Mouse (Mus musculus): ENCODE data around the gene Cela2a. TPM values are rescaled to one million over a fixed set of nuclear protein-coding genes. Genes with fewer than 3 reads are reported as not detected.

Gene Cela2a
- total RNA-seq, 2 experiments from 2014 or later = not detected

GRCm38 (mm10) chr4:141816267-141816666 is 9.7 kb downstream of the Cela2a start:
- TF ChIP-seq CTCF (IDR thresholded peaks at IDR 0.05) = no peak
- Histone ChIP-seq H3K27ac (no peak overlapping the region), H3K4me3 (no peak overlapping the region)
- intact Hi-C loops (cut with DNase I) = no loop called here
- no peak for DNase-seq

DNA sequence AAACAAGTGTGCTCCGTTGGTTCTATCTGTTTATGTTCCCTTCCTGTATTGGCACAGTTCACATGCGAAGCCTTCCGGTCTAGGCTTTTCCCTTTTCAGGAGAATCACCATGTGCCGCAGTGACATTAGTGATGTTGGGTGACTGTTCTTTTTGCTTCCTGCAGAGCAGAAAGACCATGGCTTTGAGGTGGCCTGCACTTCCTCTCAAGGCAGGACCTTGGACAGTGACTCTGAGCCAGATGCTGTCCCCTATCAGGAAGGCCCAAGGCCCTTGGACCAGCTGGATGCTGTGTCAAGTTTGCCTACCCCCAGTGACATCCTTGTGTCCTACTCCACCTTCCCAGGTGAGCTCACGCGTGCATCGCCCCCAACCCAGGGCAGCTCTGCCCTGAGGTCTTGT is 14.6 kb downstream of the Cela2a start:
- no peak overlapping the region for H3K4me3 ChIP-seq
- no peak overlapping the region for H3K27ac ChIP-seq
- TF ChIP-seq CTCF (IDR thresholded peaks at IDR 0.05) = no peak
- intact Hi-C loops (cut with DNase I) = loop anchor here (2.0 to 5.0 kb wide), 2 partner anchors 41 to 146 kb away; no protein-coding TSS in a partner anchor
- no peak for DNase-seq

- DNase-seq = no peak
- no peak for TF ChIP-seq CTCF (IDR thresholded peaks at IDR 0.05)
- intact Hi-C loops (cut with DNase I) = loop anchor here (2.0 to 5.0 kb wide), 2 partner anchors 42 to 146 kb away; no protein-coding TSS in a partner anchor
- H3K27ac ChIP-seq = no peak overlapping the region
- H3K4me3 ChIP-seq = no peak overlapping the region
Measured at GRCm38 (mm10) chr4:141810975-141811374, 15.0 kb downstream of the Cela2a start.

GRCm38 (mm10) chr4:141809850-141810464 is 16.0 kb downstream of the Cela2a start:
- intact Hi-C loops (cut with DNase I) = loop anchor here (2.0 to 5.0 kb wide), 2 partner anchors 43 to 147 kb away; no protein-coding TSS in a partner anchor
- DNase-seq = peak; percentile 42
- peak; percentile 52 for TF ChIP-seq CTCF (IDR thresholded peaks at IDR 0.05)
- H3K4me3 ChIP-seq = no peak overlapping the region
- H3K27ac ChIP-seq = no peak overlapping the region

DNA sequence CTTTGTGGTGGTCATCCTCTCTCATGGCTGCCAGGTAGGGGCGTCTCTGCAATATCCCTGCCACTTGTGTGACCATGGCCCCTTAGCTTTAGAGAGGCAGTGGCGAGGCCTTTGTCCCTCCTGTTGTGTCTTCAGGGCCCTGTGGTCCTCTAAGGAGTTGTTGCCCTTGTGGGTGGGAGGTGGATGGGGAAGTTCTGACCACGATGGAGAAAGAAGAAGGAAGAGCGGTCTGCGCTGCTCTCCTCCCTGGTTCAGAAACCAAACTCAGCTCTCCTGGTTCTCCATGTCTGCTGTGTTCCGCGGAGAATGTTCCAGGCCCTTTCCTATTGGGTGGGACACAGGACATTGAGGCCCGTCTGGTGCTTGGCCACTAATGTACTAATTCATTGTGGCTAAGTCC is 20.1 kb downstream of the Cela2a start:
- intact Hi-C loops (cut with DNase I) = no loop called here
- no peak for TF ChIP-seq CTCF (IDR thresholded peaks at IDR 0.05)
- DNase-seq = no peak

DNA sequence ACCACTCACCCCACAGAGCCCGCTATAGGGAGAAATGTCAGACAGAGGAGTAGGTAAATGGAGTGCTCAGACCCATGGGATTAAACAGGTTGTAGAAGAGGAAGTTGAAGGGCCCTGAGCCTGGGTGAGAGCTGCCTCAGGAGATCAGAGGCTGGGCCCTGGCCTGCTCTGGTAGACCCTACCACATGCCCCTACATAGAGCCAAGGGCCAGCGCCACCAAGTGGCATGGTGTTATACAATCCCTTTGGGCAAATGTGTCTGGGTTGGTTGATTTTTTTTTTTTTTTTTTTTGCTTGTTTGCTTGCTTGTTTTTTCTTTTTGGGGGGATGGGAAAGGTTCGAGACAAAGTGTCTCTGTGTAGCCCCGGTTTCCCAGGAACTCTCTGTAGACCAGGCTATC is 21.9 kb downstream of the Cela2a start:
- no peak overlapping the region for H3K4me3 ChIP-seq
- TF ChIP-seq CTCF (IDR thresholded peaks at IDR 0.05) = no peak
- no peak for DNase-seq
- no peak overlapping the region for H3K27ac ChIP-seq
- intact Hi-C loops (cut with DNase I) = no loop called here

More for the DNA sequence above, 20.1 kb downstream of the Cela2a start:
- no peak overlapping the region for H3K4me3 ChIP-seq
- no peak overlapping the region for H3K27ac ChIP-seq

- no peak overlapping the region for H3K4me3 ChIP-seq
- no peak for DNase-seq
- intact Hi-C loops (cut with DNase I) = no loop called here
- no peak for TF ChIP-seq CTCF (IDR thresholded peaks at IDR 0.05)
- H3K27ac ChIP-seq = no peak overlapping the region
Measured at GRCm38 (mm10) chr4:141797545-141797944, 28.4 kb downstream of the Cela2a start.

DNA sequence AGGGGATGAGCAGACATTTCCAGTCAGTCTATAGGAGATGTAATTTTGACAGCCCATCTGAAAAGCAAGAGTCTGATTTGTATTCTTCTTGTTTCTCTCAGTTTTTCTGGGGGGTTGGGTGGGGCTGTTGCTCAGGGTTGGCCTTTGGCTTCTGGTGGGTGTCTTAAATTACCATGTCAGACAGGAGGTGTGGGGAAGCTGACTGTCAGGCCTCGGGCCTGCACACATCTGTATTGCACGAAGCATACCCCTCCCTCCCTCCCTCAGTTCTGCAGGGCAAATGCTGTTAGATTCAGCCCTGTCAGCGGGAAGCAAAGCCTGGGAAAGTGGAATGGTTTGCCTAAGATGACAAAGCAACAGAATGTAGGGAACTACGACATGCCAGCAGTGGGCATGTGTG is 29.0 kb downstream of the Cela2a start:
- intact Hi-C loops (cut with DNase I) = no loop called here
- Histone ChIP-seq H3K27ac (no peak overlapping the region), H3K4me3 (no peak overlapping the region)
- TF ChIP-seq CTCF (IDR thresholded peaks at IDR 0.05) = no peak
- no peak for DNase-seq

DNA sequence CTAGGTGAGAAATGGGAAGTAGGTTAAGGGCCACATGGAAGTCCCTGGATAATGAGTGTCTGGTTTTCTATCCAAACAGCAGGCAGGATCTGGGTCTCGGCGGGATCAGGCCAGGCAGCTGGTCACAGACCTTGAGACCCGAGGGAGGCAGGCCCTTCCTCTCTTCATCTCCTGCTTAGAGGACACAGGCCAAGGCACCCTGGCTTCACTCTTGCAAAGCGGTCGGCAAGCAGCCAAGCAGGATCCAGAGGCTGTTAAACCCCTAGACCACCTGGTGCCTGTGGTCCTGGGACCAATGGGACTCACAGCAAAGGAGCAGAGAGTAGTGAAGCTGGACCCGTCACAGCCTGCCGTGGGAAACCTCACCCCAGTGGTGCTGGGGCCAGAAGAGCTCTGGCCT is 29.6 kb downstream of the Cela2a start:
- no peak for TF ChIP-seq CTCF (IDR thresholded peaks at IDR 0.05)
- intact Hi-C loops (cut with DNase I) = no loop called here
- DNase-seq = no peak
- H3K27ac ChIP-seq = no peak overlapping the region
- no peak overlapping the region for H3K4me3 ChIP-seq

DNA sequence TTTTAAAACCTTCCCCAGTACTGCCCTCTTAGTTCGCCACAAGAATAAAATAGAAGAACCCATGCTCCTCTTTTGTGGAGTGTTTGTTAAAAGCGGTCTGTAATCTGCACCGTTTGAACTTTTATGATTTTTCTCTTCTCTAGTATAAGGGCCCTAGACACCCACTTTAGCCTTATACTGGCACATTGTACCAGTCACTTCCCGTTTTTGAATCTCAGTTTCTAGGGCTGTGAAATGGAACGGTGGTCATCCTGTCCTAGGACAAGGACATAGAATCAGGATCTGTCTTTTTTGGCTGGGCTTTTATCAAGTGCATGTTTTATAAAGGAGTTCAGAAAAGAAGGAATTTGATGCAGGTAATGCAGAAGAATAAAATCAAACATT is 31.8 kb downstream of the Cela2a start:
- intact Hi-C loops (cut with DNase I) = loop anchor here (5.0 kb wide), 1 partner anchor 72 kb away; the partner anchor contains the start of gene Ddi2
- peak overlapping the region; percentile 94 for H3K27ac ChIP-seq
- H3K4me3 ChIP-seq = peak overlapping the region; percentile 98
- no peak for DNase-seq
- no peak for TF ChIP-seq CTCF (IDR thresholded peaks at IDR 0.05)

DNA sequence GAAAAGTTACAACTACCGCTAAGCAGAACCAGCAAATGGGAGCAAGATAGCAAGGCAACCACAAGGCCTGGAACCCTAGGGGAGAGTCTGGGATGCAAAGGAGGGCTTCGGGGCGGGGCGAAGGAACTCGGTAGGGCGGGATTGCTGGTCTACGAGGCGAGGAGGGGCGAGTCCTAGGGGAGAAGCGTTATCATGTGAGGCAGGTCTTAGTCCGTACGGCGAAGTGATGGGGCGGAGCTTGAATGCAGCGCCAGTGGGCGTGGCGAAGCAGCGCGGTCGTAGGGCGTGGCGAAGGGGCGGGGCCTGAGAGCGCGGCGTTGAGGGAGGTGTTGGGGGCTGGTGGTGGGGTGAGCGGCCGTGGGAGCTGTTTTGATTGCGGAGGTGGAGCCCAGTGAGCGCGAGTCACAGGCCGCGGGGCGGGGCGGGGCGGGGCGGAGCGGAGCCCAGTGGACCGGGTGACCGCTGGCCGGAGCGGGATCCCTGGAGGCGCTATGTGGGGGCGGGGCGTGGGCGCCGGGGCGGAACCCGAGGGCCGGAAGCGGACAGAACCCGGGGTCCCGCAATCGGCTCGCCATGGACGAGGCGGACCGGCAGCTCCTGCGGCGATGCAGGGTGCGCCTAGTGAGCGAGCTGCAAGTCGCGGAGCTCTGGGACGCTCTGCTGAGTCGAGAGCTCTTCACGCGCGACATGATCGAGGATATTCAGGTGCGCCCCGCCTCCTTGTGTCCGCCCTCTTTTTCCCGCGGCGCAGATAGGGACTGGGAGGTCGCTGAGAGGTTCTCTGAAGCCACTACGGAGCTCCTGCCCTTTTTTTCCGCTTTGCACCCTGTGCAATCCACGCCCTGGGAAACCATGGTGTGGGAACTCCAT is 32.4 kb downstream of the Cela2a start, which contains the start of gene Casp9:
Gene Casp9, plus strand, starts transcription at position 331 of the 870 bp plus-strand sequence.
- Histone ChIP-seq H3K4me3 (peak within 1 kb of the TSS; percentile 98), H3K27ac (peak within 1 kb of the TSS; percentile 94)
- intact Hi-C loops (cut with DNase I) = loop anchor here (5.0 kb wide), 1 partner anchor 71 kb away; the partner anchor contains the start of gene Ddi2
- no peak; the same call in 1 of the 2 replicates for TF ChIP-seq CTCF (IDR thresholded peaks at IDR 0.05)
- DNase-seq = peak; percentile 98

- no peak for TF ChIP-seq CTCF (IDR thresholded peaks at IDR 0.05)
- DNase-seq = no peak
- intact Hi-C loops (cut with DNase I) = loop anchor here (5.0 kb wide), 1 partner anchor 70 kb away; the partner anchor contains the start of gene Ddi2
- Histone ChIP-seq H3K4me3 (peak overlapping the region; percentile 98), H3K27ac (peak overlapping the region; percentile 94)
Measured at GRCm38 (mm10) chr4:141792554-141793281, 33.2 kb downstream of the Cela2a start.
